Mouse (Mus musculus): Measurements from ENCODE around the gene Fndc3a. TPM values are rescaled to one million over a fixed set of nuclear protein-coding genes. Genes with fewer than 3 reads are reported as not detected.

Fndc3a gene
- total RNA-seq, 2 experiments from 2014 or later, result 4.7 to 6.6 TPM

- DNase-seq (ENCODE audit: low spot score), result no peak
These were observed 173.3 kb downstream of the Fndc3a start for GRCm38 (mm10) chr14:72536392-72537017.

- DNase-seq (ENCODE audit: low spot score), result no peak
These were observed 175.9 kb downstream of the Fndc3a start for GRCm38 (mm10) chr14:72533862-72534261.

GRCm38 (mm10) chr14:72532028-72532917 lies 177.5 kb downstream of the Fndc3a start:
- no peak for DNase-seq (ENCODE audit: low spot score)

- no peak for DNase-seq (ENCODE audit: low spot score)
These were observed 182.7 kb downstream of the Fndc3a start for GRCm38 (mm10) chr14:72527126-72527525.

- DNase-seq (ENCODE audit: low spot score), result no peak
These were observed 190.2 kb downstream of the Fndc3a start for GRCm38 (mm10) chr14:72519561-72519960.

GRCm38 (mm10) chr14:72518786-72519185 lies 191.0 kb downstream of the Fndc3a start:
- DNase-seq (ENCODE audit: low spot score), result no peak

GRCm38 (mm10) chr14:72516376-72516775 lies 193.4 kb downstream of the Fndc3a start:
- DNase-seq (ENCODE audit: low spot score), result no peak

GRCm38 (mm10) chr14:72506723-72507420 lies 202.9 kb downstream of the Fndc3a start:
- DNase-seq (ENCODE audit: low spot score), result no peak

GRCm38 (mm10) chr14:72506018-72506722 lies 203.6 kb downstream of the Fndc3a start:
- no peak for DNase-seq (ENCODE audit: low spot score)

GRCm38 (mm10) chr14:72504985-72505384 lies 204.8 kb downstream of the Fndc3a start:
- no peak for DNase-seq (ENCODE audit: low spot score)

- DNase-seq (ENCODE audit: low spot score), result no peak
These were observed 206.6 kb downstream of the Fndc3a start for GRCm38 (mm10) chr14:72503241-72503640.

- DNase-seq (ENCODE audit: low spot score), result no peak
These were observed 216.0 kb downstream of the Fndc3a start for GRCm38 (mm10) chr14:72493775-72494174.

GRCm38 (mm10) chr14:72491738-72492137 lies 218.1 kb downstream of the Fndc3a start, which contains the start of gene Gm9195:
Gene Gm9195, minus strand, starts transcription at chr14:72491838.
- no peak for DNase-seq (ENCODE audit: low spot score)

- no peak for DNase-seq (ENCODE audit: low spot score)
These were observed 219.4 kb downstream of the Fndc3a start for GRCm38 (mm10) chr14:72490367-72490766.

Other genes with a start within 250 kb of the Fndc3a start
- gene Gm9195, start 218.2 kb downstream of the Fndc3a start, total RNA-seq (2021), result not detected